Mouse (Mus musculus): Measurements from ENCODE around the gene Icam2. TPM values are rescaled to one million over a fixed set of nuclear protein-coding genes. Genes with fewer than 3 reads are reported as not detected.

Icam2 gene
- polyA plus RNA-seq, 1 experiment from 2014 or later = 76.7 TPM

- ATAC-seq (ENCODE audit: insufficient read depth) = no peak
- TF ChIP-seq CTCF (IDR thresholded peaks at IDR 0.05; ENCODE audit: low read depth) = no peak
- DNase-seq = no peak
These were observed 5.4 kb upstream of the Icam2 start for GRCm38 (mm10) chr11:106393331-106393616.

GRCm38 (mm10) chr11:106392597-106393330 is 4.9 kb upstream of the Icam2 start:
- H3K9me3 ChIP-seq (ENCODE audit: low read depth, low read length) = no peaks in the 10 kb centered on the region
- H3K36me3 ChIP-seq (ENCODE audit: insufficient read depth) = 0 out of 2 replicates have a peak, but pooled peaks cover 3% of the 10 kb centered on the region
- H3K9ac ChIP-seq = no peak overlapping the region
- ATAC-seq (ENCODE audit: insufficient read depth) (no peak), DNase-seq (no peak)
- H3K4me2 ChIP-seq = no peak overlapping the region
- no peak overlapping the region for H3K27ac ChIP-seq (ENCODE audit: low read depth)
- no peak overlapping the region for H3K4me3 ChIP-seq (ENCODE audit: low read depth, low read length)
- WGBS = 57% methylated on average over 7 of the region's 7 CpGs
- H3K4me1 ChIP-seq (ENCODE audit: insufficient read depth) = 0 out of 2 replicates have a peak, but pooled peaks cover 3% of the 10 kb centered on the region
- TF ChIP-seq CTCF (IDR thresholded peaks at IDR 0.05; ENCODE audit: low read depth) = no peak
- H3K27me3 ChIP-seq (ENCODE audit: insufficient read depth, low read length) = no peaks in the 10 kb centered on the region

More at GRCm38 (mm10) chr11:106393331-106393616, 5.4 kb upstream of the Icam2 start:
- H3K9me3 ChIP-seq (ENCODE audit: low read depth, low read length) = no peaks in the 10 kb centered on the region
- no peak overlapping the region for H3K9ac ChIP-seq
- 59% methylated on average over 4 of the region's 4 CpGs for WGBS
- H3K27ac ChIP-seq (ENCODE audit: low read depth) = no peak overlapping the region
- no peak overlapping the region for H3K4me2 ChIP-seq
- H3K36me3 ChIP-seq (ENCODE audit: insufficient read depth) = peaks cover 6% of the 10 kb centered on the region
- H3K4me1 ChIP-seq (ENCODE audit: insufficient read depth) = 0 out of 2 replicates have a peak, but pooled peaks cover 3% of the 10 kb centered on the region
- H3K27me3 ChIP-seq (ENCODE audit: insufficient read depth, low read length) = no peaks in the 10 kb centered on the region
- no peak overlapping the region for H3K4me3 ChIP-seq (ENCODE audit: low read depth, low read length)

GRCm38 (mm10) chr11:106391546-106392188 is 3.8 kb upstream of the Icam2 start:
- TF ChIP-seq CTCF (IDR thresholded peaks at IDR 0.05; ENCODE audit: low read depth) = peak; percentile 98
- Histone ChIP-seq H3K4me2 (no peak overlapping the region), H3K4me1 (ENCODE audit: insufficient read depth) (0 out of 2 replicates have a peak, but pooled peaks cover 3% of the 10 kb centered on the region), H3K36me3 (ENCODE audit: insufficient read depth) (no peaks in the 10 kb centered on the region), H3K27ac (ENCODE audit: low read depth) (no peak overlapping the region), H3K4me3 (ENCODE audit: low read depth, low read length) (no peak overlapping the region), H3K9me3 (ENCODE audit: low read depth, low read length) (no peaks in the 10 kb centered on the region), H3K9ac (no peak overlapping the region), H3K27me3 (ENCODE audit: insufficient read depth, low read length) (no peaks in the 10 kb centered on the region)
- DNase-seq (peak; percentile 93), ATAC-seq (ENCODE audit: insufficient read depth) (peak; percentile 67; the same call in 1 of the 2 replicates)
- WGBS = 33% methylated on average over 6 of the region's 6 CpGs

GRCm38 (mm10) chr11:106390757-106391156 is 2.9 kb upstream of the Icam2 start:
- DNase-seq = peak; percentile 20
- 0 out of 2 replicates have a peak, but pooled peaks cover 3% of the 10 kb centered on the region for H3K4me1 ChIP-seq (ENCODE audit: insufficient read depth)
- H3K9me3 ChIP-seq (ENCODE audit: low read depth, low read length) = no peaks in the 10 kb centered on the region
- ATAC-seq (ENCODE audit: insufficient read depth) = peak; percentile 39; the same call in 1 of the 2 replicates
- no peak overlapping the region for H3K4me3 ChIP-seq (ENCODE audit: low read depth, low read length)
- H3K27me3 ChIP-seq (ENCODE audit: insufficient read depth, low read length) = no peaks in the 10 kb centered on the region
- no peaks in the 10 kb centered on the region for H3K36me3 ChIP-seq (ENCODE audit: insufficient read depth)
- no peak overlapping the region for H3K4me2 ChIP-seq
- no peak overlapping the region for H3K9ac ChIP-seq
- TF ChIP-seq CTCF (IDR thresholded peaks at IDR 0.05; ENCODE audit: low read depth) = no peak
- H3K27ac ChIP-seq (ENCODE audit: low read depth) = no peak overlapping the region
- WGBS = 33% methylated on average over 3 of the region's 3 CpGs

GRCm38 (mm10) chr11:106389611-106390010 is 1.7 kb upstream of the Icam2 start:
- H3K4me1 ChIP-seq (ENCODE audit: insufficient read depth) = 0 out of 2 replicates have a peak, but pooled peaks cover 3% of the 10 kb centered on the region
- H3K36me3 ChIP-seq (ENCODE audit: insufficient read depth) = no peaks in the 10 kb centered on the region
- no peak for TF ChIP-seq CTCF (IDR thresholded peaks at IDR 0.05; ENCODE audit: low read depth)
- no peaks in the 10 kb centered on the region for H3K9me3 ChIP-seq (ENCODE audit: low read depth, low read length)
- H3K4me3 ChIP-seq (ENCODE audit: low read depth, low read length) = no peak overlapping the region
- ATAC-seq (ENCODE audit: insufficient read depth) (no peak), DNase-seq (peak; percentile 50)
- no peak overlapping the region for H3K9ac ChIP-seq
- no peak overlapping the region for H3K27ac ChIP-seq (ENCODE audit: low read depth)
- no peak overlapping the region for H3K4me2 ChIP-seq
- no peaks in the 10 kb centered on the region for H3K27me3 ChIP-seq (ENCODE audit: insufficient read depth, low read length)
- 10% methylated on average over 3 of the region's 3 CpGs for WGBS

- 60% methylated on average over 6 of the region's 6 CpGs for WGBS
- Histone ChIP-seq H3K4me2 (no peak overlapping the region), H3K4me3 (ENCODE audit: low read depth, low read length) (no peak overlapping the region), H3K27me3 (ENCODE audit: insufficient read depth, low read length) (no peaks in the 10 kb centered on the region), H3K9me3 (ENCODE audit: low read depth, low read length) (no peaks in the 10 kb centered on the region), H3K4me1 (ENCODE audit: insufficient read depth) (0 out of 2 replicates have a peak, but pooled peaks cover 3% of the 10 kb centered on the region), H3K9ac (no peak overlapping the region), H3K27ac (ENCODE audit: low read depth) (no peak overlapping the region), H3K36me3 (ENCODE audit: insufficient read depth) (no peaks in the 10 kb centered on the region)
- no peak for TF ChIP-seq CTCF (IDR thresholded peaks at IDR 0.05; ENCODE audit: low read depth)
- ATAC-seq (ENCODE audit: insufficient read depth) = no peak
- DNase-seq = no peak
These were observed 855 bp downstream of the Icam2 start for GRCm38 (mm10) chr11:106387020-106387419.

GRCm38 (mm10) chr11:106386409-106386808 is 1.5 kb downstream of the Icam2 start:
- H3K4me3 ChIP-seq (ENCODE audit: low read depth, low read length) = no peak overlapping the region
- 0 out of 2 replicates have a peak, but pooled peaks cover 3% of the 10 kb centered on the region for H3K4me1 ChIP-seq (ENCODE audit: insufficient read depth)
- WGBS = 82% methylated on average over 3 of the region's 3 CpGs
- no peak overlapping the region for H3K9ac ChIP-seq
- no peak overlapping the region for H3K27ac ChIP-seq (ENCODE audit: low read depth)
- H3K36me3 ChIP-seq (ENCODE audit: insufficient read depth) = no peaks in the 10 kb centered on the region
- no peaks in the 10 kb centered on the region for H3K9me3 ChIP-seq (ENCODE audit: low read depth, low read length)
- ATAC-seq (ENCODE audit: insufficient read depth) (no peak), DNase-seq (no peak)
- TF ChIP-seq CTCF (IDR thresholded peaks at IDR 0.05; ENCODE audit: low read depth) = no peak
- H3K27me3 ChIP-seq (ENCODE audit: insufficient read depth, low read length) = no peaks in the 10 kb centered on the region
- H3K4me2 ChIP-seq = no peak overlapping the region
